Comparison of ENCODE assay signal across 27 mouse cellular contexts in the genomic region with DNA sequence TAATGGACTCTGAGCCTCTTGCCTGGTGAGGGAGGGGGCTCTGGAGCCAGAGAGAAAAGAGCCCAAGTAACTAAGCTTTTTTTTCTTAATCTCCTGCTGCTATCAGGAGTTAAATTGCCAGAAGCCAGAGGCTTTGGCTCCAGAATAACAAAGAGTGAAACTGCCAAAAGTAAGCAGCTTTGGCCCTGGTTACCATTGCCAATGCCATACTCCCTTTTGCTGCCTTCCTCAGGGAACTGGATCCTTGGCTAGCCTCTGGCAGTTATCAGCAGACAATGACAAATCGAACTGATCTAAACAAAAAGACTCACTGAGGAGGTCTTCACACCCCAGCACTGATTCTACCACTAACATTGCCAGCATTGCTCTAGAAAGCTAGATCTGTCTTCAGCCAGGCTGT. TPM values are rescaled to one million over a fixed set of nuclear protein-coding genes. Genes with fewer than 3 reads are reported as not detected.
DNase-seq lines count a peak whose midpoint lies in the region; ATAC-seq lines count a peak whose summit lies in the region.
"Had no signal": no experiment of that assay in that cellular context is flagged by ENCODE, and none has a peak within 500 bp of the region (broad histone marks: within the 10 kb centered on the region; RNA-seq: fewer than 3 reads in every experiment).

No protein-coding gene starts in this region.

- no peak overlapping the region for H3K4me3 ChIP-seq in hindbrain, embryonic 14.5 days (replicated peaks; ENCODE audit: low read length)
- H3K4me3 ChIP-seq in hindbrain, embryonic 11.5 days (ENCODE audit: low read depth, low read length) = no peak overlapping the region
- H3K4me3 ChIP-seq in midbrain, embryonic 11.5 days (ENCODE audit: low read depth, low read length) = no peak overlapping the region
- H3K4me3 ChIP-seq in midbrain, embryonic 13.5 days (replicated peaks) = no peak overlapping the region
- H3K4me3 ChIP-seq: erythroblast, embryonic 14.5 days; heart, embryonic 10.5 days; heart, embryonic 15.5 days; limb, embryonic 12.5 days; liver, embryonic 15.5 days; neural tube, embryonic 12.5 days had no signal

- no peak overlapping the region for H3K4me2 ChIP-seq in hindbrain, embryonic 14.5 days (replicated peaks)
- no peak overlapping the region for H3K4me2 ChIP-seq in hindbrain, embryonic 11.5 days (replicated peaks; ENCODE audit: low read depth, low read length)
- no peak overlapping the region for H3K4me2 ChIP-seq in midbrain, embryonic 11.5 days
- H3K4me2 ChIP-seq in midbrain, embryonic 13.5 days (replicated peaks) = no peak overlapping the region
- H3K4me2 ChIP-seq: heart, embryonic 15.5 days; limb, embryonic 12.5 days; liver, embryonic 15.5 days; lung, embryonic 14.5 days; neural tube, embryonic 12.5 days had no signal

- H3K4me1 ChIP-seq in hindbrain, embryonic 14.5 days (replicated peaks; ENCODE audit: control insufficient read depth, insufficient read depth, low read length) = peaks cover 4% of the 10 kb centered on the region; the same call in 1 of the 2 replicates
- H3K4me1 ChIP-seq in hindbrain, embryonic 11.5 days (replicated peaks; ENCODE audit: control insufficient read depth, insufficient read depth, low read length) = no peaks in the 10 kb centered on the region
- peaks cover 8% of the 10 kb centered on the region for H3K4me1 ChIP-seq in midbrain, embryonic 11.5 days (ENCODE audit: control insufficient read depth, insufficient read depth, low read length)
- H3K4me1 ChIP-seq in midbrain, embryonic 13.5 days (replicated peaks) = peaks cover 16% of the 10 kb centered on the region
- H3K4me1 ChIP-seq: liver, embryonic 15.5 days; neural tube, embryonic 12.5 days had no signal

- no peaks in the 10 kb centered on the region for H3K9me3 ChIP-seq in hindbrain, embryonic 14.5 days (ENCODE audit: control insufficient read depth, low read length)
- no peaks in the 10 kb centered on the region for H3K9me3 ChIP-seq in hindbrain, embryonic 11.5 days (ENCODE audit: control insufficient read depth, low read length)
- no peaks in the 10 kb centered on the region for H3K9me3 ChIP-seq in midbrain, embryonic 11.5 days (ENCODE audit: control insufficient read depth, low read length)
- no peaks in the 10 kb centered on the region for H3K9me3 ChIP-seq in midbrain, embryonic 13.5 days
- H3K9me3 ChIP-seq: heart, embryonic 10.5 days; heart, embryonic 15.5 days; limb, embryonic 12.5 days; liver, embryonic 15.5 days; neural tube, embryonic 12.5 days had no signal

- no peak overlapping the region for H3K27ac ChIP-seq in hindbrain, embryonic 14.5 days
- H3K27ac ChIP-seq in hindbrain, embryonic 11.5 days (ENCODE audit: low read depth, low read length) = no peak overlapping the region
- no peak overlapping the region for H3K27ac ChIP-seq in midbrain, embryonic 11.5 days (ENCODE audit: low read depth, low read length)
- no peak overlapping the region for H3K27ac ChIP-seq in midbrain, embryonic 13.5 days
- H3K27ac ChIP-seq: heart, embryonic 10.5 days; heart, embryonic 15.5 days; limb, embryonic 12.5 days; liver, embryonic 15.5 days; neural tube, embryonic 12.5 days had no signal

- H3K36me3 ChIP-seq in hindbrain, embryonic 14.5 days (replicated peaks; ENCODE audit: control insufficient read depth, insufficient read depth) = no peaks in the 10 kb centered on the region
- no peaks in the 10 kb centered on the region for H3K36me3 ChIP-seq in hindbrain, embryonic 11.5 days (ENCODE audit: control insufficient read depth, insufficient read depth, low read length)
- H3K36me3 ChIP-seq in midbrain, embryonic 11.5 days (ENCODE audit: control insufficient read depth, insufficient read depth, low read length) = no peaks in the 10 kb centered on the region
- H3K36me3 ChIP-seq in midbrain, embryonic 13.5 days = no peaks in the 10 kb centered on the region; the same call in 1 of the 2 replicates
- H3K36me3 ChIP-seq: heart, embryonic 10.5 days; heart, embryonic 15.5 days; limb, embryonic 12.5 days; liver, embryonic 15.5 days; neural tube, embryonic 12.5 days had no signal

- DNase-seq in cerebellum, postnatal 10 days = peak; percentile 30 to 52
- no peak for DNase-seq in cerebellum, postnatal 36 days
- no peak for DNase-seq in hindbrain, embryonic 14.5 days (ENCODE audit: low spot score)
- no peak for DNase-seq in hindbrain, embryonic 11.5 days (ENCODE audit: low spot score)
- no peak for DNase-seq in midbrain, embryonic 11.5 days (ENCODE audit: low spot score, missing footprints)
- DNase-seq in NIH3T3 (ENCODE audit: low read depth) = peak; percentile 28
- DNase-seq in gastrocnemius, postnatal 25 days = no peak
- DNase-seq: cerebellum, adult 11-12 months; cerebellum, adult 9-11 months; gastrocnemius, postnatal 14 days; heart, adult 11 months; kidney, adult 9 months; kidney, postnatal 10 days; layer of hippocampus, adult 9-11 months; lung, embryonic 14.5 days; lung, postnatal 14 days; thymus, postnatal 4 days had no signal

- peak; percentile 51; the same call in 1 of the 2 replicates for ATAC-seq in hindbrain, embryonic 14.5 days (ENCODE audit: low FRiP score)
- ATAC-seq in hindbrain, embryonic 11.5 days (ENCODE audit: low FRiP score) = no peak
- peak; percentile 27; the same call in 1 of the 2 replicates for ATAC-seq in midbrain, embryonic 11.5 days (ENCODE audit: low FRiP score)
- ATAC-seq in midbrain, embryonic 13.5 days = no peak
- ATAC-seq: intestine, postnatal 0 days had no signal

- 26% methylated on average over 1 of the region's 1 CpGs for WGBS in hindbrain, embryonic 14.5 days
- WGBS in hindbrain, embryonic 11.5 days = 14% methylated on average over 1 of the region's 1 CpGs
- 7% methylated on average over 1 of the region's 1 CpGs for WGBS in midbrain, embryonic 11.5 days
- WGBS in midbrain, embryonic 13.5 days = 3% methylated on average over 1 of the region's 1 CpGs

- H3K9ac ChIP-seq in hindbrain, embryonic 14.5 days = no peak overlapping the region
- H3K9ac ChIP-seq in hindbrain, embryonic 11.5 days (ENCODE audit: low read depth, low read length) = no peak overlapping the region
- no peak overlapping the region for H3K9ac ChIP-seq in midbrain, embryonic 11.5 days (ENCODE audit: low read length)
- H3K9ac ChIP-seq in midbrain, embryonic 13.5 days (replicated peaks) = no peak overlapping the region
- H3K9ac ChIP-seq: heart, embryonic 15.5 days; limb, embryonic 12.5 days; liver, embryonic 15.5 days; lung, embryonic 14.5 days; neural tube, embryonic 12.5 days had no signal

- H3K27me3 ChIP-seq in hindbrain, embryonic 14.5 days (ENCODE audit: control insufficient read depth, insufficient read depth, low read length) = peaks cover 34% of the 10 kb centered on the region
- peaks cover 16% of the 10 kb centered on the region for H3K27me3 ChIP-seq in hindbrain, embryonic 11.5 days (ENCODE audit: control insufficient read depth, insufficient read depth, low read length)
- peaks cover 8% of the 10 kb centered on the region for H3K27me3 ChIP-seq in midbrain, embryonic 11.5 days (ENCODE audit: control insufficient read depth, insufficient read depth, low read length)
- peaks cover 33% of the 10 kb centered on the region for H3K27me3 ChIP-seq in midbrain, embryonic 13.5 days

RNA-seq across cellular contexts. Expression of a gene that starts 2.1 kb away (rescaled TPM):
- 1.7 and 3.2 TPM in 2 replicates for polyA plus RNA-seq in hindbrain, embryonic 14.5 days (2014; fragmentation: Nextera tagmentation; extraction: Ambion mirVana)
- 5.7 and 6.3 TPM in 2 replicates for polyA plus RNA-seq in hindbrain, embryonic 11.5 days (2014; fragmentation: Nextera tagmentation; extraction: Ambion mirVana)
- 2.1 and 2.4 TPM in 2 replicates for polyA plus RNA-seq in midbrain, embryonic 11.5 days (2014; fragmentation: Nextera tagmentation; extraction: Ambion mirVana)
- polyA plus RNA-seq in midbrain, embryonic 13.5 days (2015; fragmentation: Nextera tagmentation; extraction: Ambion mirVana) = 5.5 and 6.5 TPM in 2 replicates
- 1 to 10 TPM in 1 of 2 experiments, not detected in 1; 1.0 TPM for total RNA-seq in gastrocnemius, postnatal 25 days (2021)
- total RNA-seq: heart, postnatal 25 days; liver, adult 2 months had no signal
- polyA plus RNA-seq: erythroblast, embryonic 14.5 days; intestine, postnatal 0 days; liver, adult 2 months had no signal

RNA-seq across cellular contexts. Expression of a gene that starts 24.1 kb away (rescaled TPM):
- 82.7 and 84.3 TPM in 2 replicates for polyA plus RNA-seq in hindbrain, embryonic 14.5 days (2014; fragmentation: Nextera tagmentation; extraction: Ambion mirVana)
- 117 and 122 TPM in 2 replicates for polyA plus RNA-seq in hindbrain, embryonic 11.5 days (2014; fragmentation: Nextera tagmentation; extraction: Ambion mirVana)
- 114 and 130 TPM in 2 replicates for polyA plus RNA-seq in midbrain, embryonic 11.5 days (2014; fragmentation: Nextera tagmentation; extraction: Ambion mirVana)
- polyA plus RNA-seq in midbrain, embryonic 13.5 days (2015; fragmentation: Nextera tagmentation; extraction: Ambion mirVana) = 86.3 and 93.2 TPM in 2 replicates
- total RNA-seq in gastrocnemius, postnatal 25 days (2021) = 10 to 100 TPM; 13.0 to 16.5 TPM

RNA-seq across cellular contexts. Expression of a gene that starts 24.3 kb away (rescaled TPM):
- 27.2 and 28.4 TPM in 2 replicates for polyA plus RNA-seq in hindbrain, embryonic 14.5 days (2014; fragmentation: Nextera tagmentation; extraction: Ambion mirVana)
- polyA plus RNA-seq in hindbrain, embryonic 11.5 days (2014; fragmentation: Nextera tagmentation; extraction: Ambion mirVana) = 34.9 and 41.3 TPM in 2 replicates
- polyA plus RNA-seq in midbrain, embryonic 11.5 days (2014; fragmentation: Nextera tagmentation; extraction: Ambion mirVana) = 41.3 and 47.8 TPM in 2 replicates
- 31.2 and 34.1 TPM in 2 replicates for polyA plus RNA-seq in midbrain, embryonic 13.5 days (2015; fragmentation: Nextera tagmentation; extraction: Ambion mirVana)
- 1 to 10 TPM; 4.1 to 4.7 TPM for total RNA-seq in gastrocnemius, postnatal 25 days (2021)

Comparison
In these comparisons a context has a peak if more than half of its experiments do, and no peak if none do; other contexts are left out.
1. DNase-seq: peak in cerebellum, postnatal 10 days (2 of 2) and NIH3T3 (single experiment); none in cerebellum, postnatal 36 days (0 of 2), hindbrain, embryonic 14.5 days (single experiment), hindbrain, embryonic 11.5 days (single experiment), midbrain, embryonic 11.5 days (single experiment) and gastrocnemius, postnatal 25 days (single experiment).
2. ATAC-seq: peak in hindbrain, embryonic 14.5 days (single experiment) and midbrain, embryonic 11.5 days (single experiment); none in hindbrain, embryonic 11.5 days (single experiment) and midbrain, embryonic 13.5 days (single experiment).